Mouse (Mus musculus): ENCODE results near the gene Hmgb1. TPM values are rescaled to one million over a fixed set of nuclear protein-coding genes. Genes with fewer than 3 reads are reported as not detected.

Hmgb1 gene
- total RNA-seq, 2 experiments from 2014 or later: 79.8 to 103 TPM

GRCm38 (mm10) chr5:149190160-149190559 is 5.9 kb upstream of the Hmgb1 start:
- no peak for DNase-seq

- DNase-seq: no peak
Measured at GRCm38 (mm10) chr5:149185806-149186205, 1.5 kb upstream of the Hmgb1 start.

- DNase-seq: peak in 1 of 2 experiments; percentile 66
Measured at GRCm38 (mm10) chr5:149184844-149185186, 526 bp upstream of the Hmgb1 start.

- DNase-seq: no peak
Measured at GRCm38 (mm10) chr5:149183721-149184103, 577 bp downstream of the Hmgb1 start.

- DNase-seq: no peak
Measured at GRCm38 (mm10) chr5:149183122-149183521, 1.2 kb downstream of the Hmgb1 start.

GRCm38 (mm10) chr5:149182186-149182870 is 2.0 kb downstream of the Hmgb1 start:
- DNase-seq: no peak

- DNase-seq: no peak
Measured at GRCm38 (mm10) chr5:149179826-149180225, 4.5 kb downstream of the Hmgb1 start.

- DNase-seq: no peak
Measured at GRCm38 (mm10) chr5:149178095-149178494, 6.2 kb downstream of the Hmgb1 start.

- no peak for DNase-seq
Measured at GRCm38 (mm10) chr5:149175736-149176135, 8.6 kb downstream of the Hmgb1 start.

- DNase-seq: no peak
Measured at GRCm38 (mm10) chr5:149174527-149174926, 9.8 kb downstream of the Hmgb1 start.

- no peak for DNase-seq
Measured at GRCm38 (mm10) chr5:149172246-149172645, 12.0 kb downstream of the Hmgb1 start.

GRCm38 (mm10) chr5:149170841-149171588 is 13.3 kb downstream of the Hmgb1 start:
- no peak for DNase-seq

- DNase-seq: no peak
Measured at GRCm38 (mm10) chr5:149168816-149169215, 15.5 kb downstream of the Hmgb1 start.

- no peak for DNase-seq
Measured at GRCm38 (mm10) chr5:149168051-149168450, 16.2 kb downstream of the Hmgb1 start.

- DNase-seq: no peak
Measured at GRCm38 (mm10) chr5:149166011-149166410, 18.3 kb downstream of the Hmgb1 start.

- DNase-seq: no peak
Measured at GRCm38 (mm10) chr5:149164881-149165280, 19.4 kb downstream of the Hmgb1 start.

- peak in 1 of 2 experiments; percentile 28 for DNase-seq
Measured at GRCm38 (mm10) chr5:149162890-149163289, 21.4 kb downstream of the Hmgb1 start.

GRCm38 (mm10) chr5:149160469-149160868 is 23.8 kb downstream of the Hmgb1 start:
- DNase-seq: no peak

GRCm38 (mm10) chr5:149159021-149159420 is 25.3 kb downstream of the Hmgb1 start:
- DNase-seq: peak; percentile 63 to 77

- DNase-seq: peak in 1 of 2 experiments; percentile 45
Measured at GRCm38 (mm10) chr5:149156886-149157563, 27.3 kb downstream of the Hmgb1 start.

GRCm38 (mm10) chr5:149152774-149153155 is 31.5 kb downstream of the Hmgb1 start:
- DNase-seq: peak; percentile 68 to 71

GRCm38 (mm10) chr5:149152063-149152773 is 32.1 kb downstream of the Hmgb1 start:
- DNase-seq: peak; percentile 46 to 62

- DNase-seq: no peak
Measured at GRCm38 (mm10) chr5:149150882-149151281, 33.4 kb downstream of the Hmgb1 start.

All from heart, adult 18-20 months (tissue).